Mouse (Mus musculus) testis, adult 2 months (tissue): ENCODE measurements around the gene Galnt18. TPM values are rescaled to one million over a fixed set of nuclear protein-coding genes. Genes with fewer than 3 reads are reported as not detected.

Experiments
- H3K27ac ChIP-seq: fragments of 200-500 bp; 2 replicates; pipeline ENCODE4 v1.5.1; 2012; ENCODE audit warnings: low read depth, low read length; ENCODE audit not compliant: control insufficient read depth, insufficient read depth
- H3K27me3 ChIP-seq: fragments of 200-500 bp; 2 replicates; pipeline ENCODE4 v1.6.1; 2012; ENCODE audit warnings: mild to moderate bottlenecking, low read length, moderate library complexity; ENCODE audit not compliant: control insufficient read depth, insufficient read depth
- H3K36me3 ChIP-seq: fragments of 200-500 bp; 2 replicates; pipeline ENCODE4 v1.6.1; 2012; ENCODE audit warnings: mild to moderate bottlenecking, low read length; ENCODE audit not compliant: control insufficient read depth, insufficient read depth
- H3K4me1 ChIP-seq: fragments of 200-500 bp; 2 replicates; pipeline ENCODE4 v1.6.1; 2012; ENCODE audit warnings: low read length; ENCODE audit not compliant: control insufficient read depth, insufficient read depth
- H3K4me3 ChIP-seq: fragments of 200-500 bp; 2 replicates; pipeline ENCODE4 v1.5.1; 2012; ENCODE audit warnings: low read depth, mild to moderate bottlenecking, low read length, moderate library complexity, mixed read lengths; ENCODE audit not compliant: control insufficient read depth
- CTCF ChIP-seq: fragments of 200-500 bp; IDR thresholded peaks from 2 replicates; pipeline ENCODE4 v1.5.1; 2012; ENCODE audit warnings: low read depth, mild to moderate bottlenecking, inconsistent platforms, low read length, moderate library complexity; ENCODE audit not compliant: control insufficient read depth, insufficient read depth, insufficient replicate concordance
- POLR2A ChIP-seq: fragments of 200-500 bp; IDR thresholded peaks from 2 replicates; pipeline ENCODE4 v1.6.1; 2012; ENCODE audit warnings: low read depth, mild to moderate bottlenecking, inconsistent platforms, low read length, moderate library complexity; ENCODE audit not compliant: control insufficient read depth
- polyA plus RNA-seq: library from polyadenylated mRNA; depleted of rRNA; stranded (reverse); fragments of >200 nt; gene quantifications from 2 replicates; pipeline ENCODE4 v1.2.3, GENCODE M21; 2012

The Galnt18 gene
- polyA plus RNA-seq, 1 experiment = 3.3 TPM

DNA sequence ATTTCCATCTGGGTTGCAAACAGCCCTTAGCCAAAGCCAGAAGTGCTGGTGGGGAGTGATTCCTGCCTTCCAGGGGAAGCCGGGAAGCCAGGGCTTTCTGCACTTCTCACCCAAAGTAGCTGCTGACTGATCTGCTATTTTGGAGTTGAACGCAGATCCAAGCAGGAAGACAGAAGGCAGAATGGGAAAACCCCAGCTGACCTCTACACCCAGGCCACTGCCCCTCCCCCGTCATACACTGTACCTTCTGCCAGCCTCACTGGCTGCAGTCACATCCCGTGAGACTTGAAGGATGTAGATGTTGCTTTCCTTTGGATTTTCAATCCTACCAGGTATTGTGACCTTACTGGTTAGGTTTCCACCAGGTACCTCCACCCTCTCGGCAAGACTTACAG, 40.4 kb downstream of the Galnt18 start:
- Histone ChIP-seq H3K4me3 (no peak overlapping the region), H3K27me3 (no peaks in the 10 kb centered on the region), H3K27ac (no peak overlapping the region), H3K36me3 (no peaks in the 10 kb centered on the region), H3K4me1 (no peaks in the 10 kb centered on the region; the same call in 1 of the 2 replicates)
- TF ChIP-seq CTCF (no peak), POLR2A (no peak)

DNA sequence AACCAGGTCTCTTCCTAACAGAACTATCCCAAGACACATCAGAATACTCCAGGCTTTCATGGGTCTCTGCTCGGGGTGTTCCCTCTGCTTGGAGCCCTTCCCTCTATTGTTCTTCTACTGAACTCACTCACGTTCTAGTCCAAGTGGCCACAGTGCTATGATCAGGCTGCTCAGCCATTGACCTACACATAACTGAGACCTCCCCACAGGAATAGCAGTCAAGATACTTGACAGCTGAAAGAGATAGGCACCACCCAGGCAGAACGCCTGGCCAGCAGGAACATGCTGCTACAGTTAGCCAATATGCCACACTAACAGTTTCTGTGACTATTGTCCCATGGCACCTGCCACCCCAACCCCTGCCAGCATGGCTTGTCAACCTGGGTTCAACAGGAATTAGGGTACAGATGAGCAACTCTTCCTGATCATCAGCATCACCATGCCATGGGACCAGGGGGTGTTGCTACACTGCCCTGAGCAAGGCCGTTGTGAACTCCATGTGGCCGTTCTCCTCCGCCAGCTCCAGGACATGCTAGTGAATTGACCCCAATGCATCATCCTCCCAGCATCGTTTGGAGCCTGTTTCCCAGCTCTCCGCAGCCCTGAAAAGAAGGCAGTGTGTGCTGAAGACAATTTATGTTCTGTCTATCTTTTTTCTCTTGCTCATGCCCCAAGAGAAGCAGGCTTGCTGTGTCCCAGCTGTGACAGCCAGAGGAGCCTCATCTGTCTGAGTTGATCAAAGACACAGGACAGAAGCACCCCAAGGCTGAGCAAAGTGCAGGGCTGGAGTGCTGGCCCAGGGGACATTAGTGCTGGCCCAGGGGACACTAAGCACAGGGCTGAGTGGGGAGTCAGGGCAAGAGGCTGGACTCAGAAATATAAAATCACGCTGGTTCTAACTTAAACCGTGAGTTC, 41.1 kb downstream of the Galnt18 start:
- TF ChIP-seq POLR2A (no peak), CTCF (no peak)
- Histone ChIP-seq H3K27me3 (no peaks in the 10 kb centered on the region), H3K27ac (no peak overlapping the region), H3K36me3 (no peaks in the 10 kb centered on the region), H3K4me3 (no peak overlapping the region), H3K4me1 (no peaks in the 10 kb centered on the region; the same call in 1 of the 2 replicates)

DNA sequence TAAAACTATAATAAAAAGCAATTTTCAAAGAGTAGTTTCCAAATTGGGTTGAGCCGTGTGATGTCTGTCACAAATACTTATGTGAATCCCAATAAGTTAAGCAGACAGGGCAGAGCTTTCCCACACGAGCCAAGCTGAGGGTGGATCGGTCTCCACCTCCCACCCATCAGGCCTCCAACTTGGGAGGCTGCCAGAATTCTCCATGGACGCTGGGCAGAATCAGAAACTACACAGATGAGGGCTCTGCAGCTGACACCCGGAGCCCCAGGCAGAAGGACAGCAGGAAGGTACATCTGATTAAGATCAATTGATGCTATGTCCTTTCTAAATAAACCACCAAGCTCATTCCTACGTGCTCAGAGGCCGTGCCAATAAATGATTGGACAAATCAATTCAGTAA, 42.4 kb downstream of the Galnt18 start:
- H3K4me1 ChIP-seq = no peaks in the 10 kb centered on the region; the same call in 1 of the 2 replicates
- TF ChIP-seq CTCF = no peak
- no peak for TF ChIP-seq POLR2A
- no peaks in the 10 kb centered on the region for H3K27me3 ChIP-seq
- no peak overlapping the region for H3K4me3 ChIP-seq
- no peak overlapping the region for H3K27ac ChIP-seq
- H3K36me3 ChIP-seq = no peaks in the 10 kb centered on the region

DNA sequence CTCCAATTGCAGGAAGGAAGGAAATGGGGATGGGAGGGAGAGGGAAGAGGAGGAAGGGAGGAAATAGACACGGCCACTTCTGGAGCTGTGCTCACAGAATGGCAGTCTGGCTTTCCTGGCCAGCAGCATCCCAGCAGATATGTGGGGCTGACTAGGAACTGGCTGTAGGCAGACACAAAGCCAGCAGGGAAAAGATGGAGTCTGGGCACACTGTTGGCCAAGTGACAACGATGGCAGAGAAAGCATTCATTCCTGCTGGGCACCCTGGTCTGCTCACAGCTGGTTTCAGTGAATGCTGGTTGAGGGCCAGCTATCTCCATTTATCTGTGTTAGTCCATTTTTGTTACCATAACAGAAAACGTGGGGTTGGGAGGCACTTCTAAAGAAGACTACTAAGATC, 43.4 kb downstream of the Galnt18 start:
- H3K36me3 ChIP-seq = no peaks in the 10 kb centered on the region
- H3K4me1 ChIP-seq = no peaks in the 10 kb centered on the region; the same call in 1 of the 2 replicates
- H3K27ac ChIP-seq = no peak overlapping the region
- no peak overlapping the region for H3K4me3 ChIP-seq
- no peaks in the 10 kb centered on the region for H3K27me3 ChIP-seq
- TF ChIP-seq POLR2A = no peak
- TF ChIP-seq CTCF = no peak

DNA sequence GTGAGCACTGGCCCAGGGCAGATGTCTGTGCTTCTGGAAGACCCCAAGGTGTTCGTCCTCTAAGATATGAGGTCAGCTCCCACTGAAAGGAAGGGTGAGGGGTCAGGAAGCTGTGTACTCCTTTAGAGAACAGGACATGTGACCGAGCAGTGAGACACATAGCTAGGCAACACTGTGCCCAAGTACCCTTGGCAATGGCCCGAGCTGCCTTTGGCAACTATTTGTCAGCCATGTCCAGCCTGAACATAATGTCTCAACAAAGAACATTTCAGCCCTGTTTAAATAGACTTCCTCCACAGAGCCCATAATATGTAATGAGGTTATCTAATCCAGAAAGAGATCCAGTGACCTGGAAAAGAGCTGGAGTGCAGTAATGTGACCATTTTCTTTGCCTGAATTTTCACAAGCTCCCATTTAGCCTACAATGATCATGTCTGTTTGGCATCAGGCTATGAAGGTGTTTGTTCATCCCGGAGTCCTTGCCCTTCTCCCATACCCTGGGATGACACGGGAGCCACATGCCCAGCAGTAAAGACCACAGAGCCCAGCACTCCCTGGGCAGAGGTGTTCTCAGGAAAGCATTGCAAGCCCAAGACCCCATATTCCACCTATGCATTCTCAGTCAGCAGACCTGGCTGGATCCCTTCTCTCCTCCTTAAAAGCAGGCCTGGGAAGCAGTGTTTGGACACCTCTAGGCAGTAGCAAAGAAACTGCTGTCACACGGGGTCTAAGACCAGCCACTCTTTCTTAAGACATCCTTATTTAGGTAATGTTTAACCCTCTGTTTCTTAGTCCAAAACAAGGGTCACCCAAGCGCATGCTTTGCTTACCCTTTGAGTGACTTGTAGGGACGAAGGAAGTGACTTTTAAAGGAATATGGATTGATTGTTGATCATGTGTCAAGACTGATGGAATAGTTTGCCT, 49.2 kb downstream of the Galnt18 start:
- no peaks in the 10 kb centered on the region for H3K36me3 ChIP-seq
- H3K27me3 ChIP-seq = no peaks in the 10 kb centered on the region
- no peak overlapping the region for H3K27ac ChIP-seq
- no peaks in the 10 kb centered on the region for H3K4me1 ChIP-seq
- no peak overlapping the region for H3K4me3 ChIP-seq
- no peak for TF ChIP-seq POLR2A
- TF ChIP-seq CTCF = no peak

DNA sequence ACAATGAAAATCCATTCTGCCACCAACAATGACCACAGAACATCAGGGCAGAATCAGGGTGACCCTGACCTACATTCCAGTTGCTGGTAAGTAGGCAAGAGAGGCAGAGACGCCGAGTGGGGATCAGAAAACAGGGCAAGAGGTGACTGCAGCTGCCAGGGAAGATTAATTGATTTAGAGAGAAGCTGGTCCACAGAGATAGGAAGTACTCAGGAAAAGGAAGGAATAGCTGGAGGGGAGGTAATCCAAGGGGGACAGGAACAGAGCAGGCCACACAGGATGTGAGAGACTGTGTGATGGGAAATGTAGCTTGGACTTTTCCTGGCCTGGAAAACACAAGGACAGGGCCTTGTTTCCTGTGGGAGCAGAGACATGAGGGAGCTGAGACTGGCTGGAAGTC, 52.8 kb downstream of the Galnt18 start:
- TF ChIP-seq CTCF = no peak
- no peak for TF ChIP-seq POLR2A
- Histone ChIP-seq H3K27ac (no peak overlapping the region), H3K4me3 (no peak overlapping the region), H3K4me1 (no peaks in the 10 kb centered on the region), H3K36me3 (no peaks in the 10 kb centered on the region), H3K27me3 (no peaks in the 10 kb centered on the region)

DNA sequence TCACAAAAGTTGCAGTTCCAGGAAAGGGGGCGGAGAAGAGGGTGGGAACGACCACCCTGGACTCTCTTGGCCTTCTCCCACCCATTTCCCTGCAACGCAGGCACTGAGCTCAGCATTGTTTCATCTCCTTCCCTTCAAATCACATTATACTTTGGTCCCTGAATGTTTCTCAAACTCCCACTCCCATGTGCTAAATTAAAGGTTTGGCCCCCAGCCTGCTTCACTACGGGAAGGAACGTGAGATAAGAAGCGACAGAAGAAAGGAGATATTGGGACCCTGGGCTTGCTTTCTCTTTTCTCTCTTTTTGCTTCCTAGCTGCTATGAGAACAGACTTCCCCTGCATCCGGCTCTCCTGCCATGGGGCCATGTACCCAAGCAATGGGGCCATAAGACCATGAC, 55.0 kb downstream of the Galnt18 start:
- H3K4me3 ChIP-seq = no peak overlapping the region
- H3K36me3 ChIP-seq = no peaks in the 10 kb centered on the region
- no peaks in the 10 kb centered on the region for H3K27me3 ChIP-seq
- H3K27ac ChIP-seq = no peak overlapping the region
- TF ChIP-seq CTCF (no peak), POLR2A (no peak)
- no peaks in the 10 kb centered on the region for H3K4me1 ChIP-seq
